Mouse (Mus musculus) CH12.LX (cell line): ENCODE data around the gene Msantd1.

Experiments
- POLR2A ChIP-seq: IDR thresholded peaks from 2 replicates; pipeline ENCODE4 v1.6.1; 2011; ENCODE audit warnings: low read depth, mild to moderate bottlenecking, improper control_type of control experiment, low read length
- USF1 ChIP-seq: IDR thresholded peaks from 2 replicates; pipeline ENCODE4 v1.6.1; 2014; ENCODE audit warnings: low read depth, mild to moderate bottlenecking, inconsistent platforms, low read length, improper control_type of control experiment

DNA sequence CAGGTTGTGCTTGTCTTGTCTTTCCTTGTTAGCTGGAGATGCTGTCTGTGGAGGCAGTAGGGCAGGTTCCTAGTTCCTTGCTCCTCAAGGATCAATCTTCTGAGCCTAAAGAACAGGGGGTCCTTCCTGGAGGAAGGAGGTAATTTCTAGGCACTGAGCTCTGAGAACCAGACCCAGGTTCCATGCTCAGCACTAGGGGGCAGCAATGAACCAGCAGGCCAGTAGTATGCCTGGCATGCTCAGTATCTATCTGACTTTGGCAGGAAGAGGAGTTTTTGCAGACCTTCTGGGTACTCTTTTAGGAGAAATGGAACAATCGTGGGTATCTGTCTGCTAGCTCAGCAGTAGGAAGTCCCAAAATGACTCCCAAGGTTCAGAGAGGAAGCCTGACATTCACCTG lies 8.0 kb downstream of the Msantd1 start:
- TF ChIP-seq USF1: no peak
- no peak for TF ChIP-seq POLR2A
